Mouse (Mus musculus) splenic B cell, adult 2 months (primary cell): ENCODE measurements around the gene Gm17509.

Experiments used
- DNase-seq: peaks from one replicate; pipeline ENCODE4 v3.0.0-alpha.2; 2011; ENCODE audit warnings: low read depth, low spot score
- H3K27me3 ChIP-seq: 2 replicates; pipeline ENCODE4 v1.6.1; 2012; ENCODE audit warnings: mild to moderate bottlenecking, low read length, moderate library complexity, mixed read lengths; ENCODE audit not compliant: control insufficient read depth, poor library complexity, insufficient read depth, severe bottlenecking
- H3K36me3 ChIP-seq: 2 replicates; pipeline ENCODE4 v1.6.1; 2012; ENCODE audit warnings: mild to moderate bottlenecking, low read length, moderate library complexity, mixed read lengths; ENCODE audit not compliant: control insufficient read depth, poor library complexity, insufficient read depth, severe bottlenecking

The Gm17509 gene

DNA sequence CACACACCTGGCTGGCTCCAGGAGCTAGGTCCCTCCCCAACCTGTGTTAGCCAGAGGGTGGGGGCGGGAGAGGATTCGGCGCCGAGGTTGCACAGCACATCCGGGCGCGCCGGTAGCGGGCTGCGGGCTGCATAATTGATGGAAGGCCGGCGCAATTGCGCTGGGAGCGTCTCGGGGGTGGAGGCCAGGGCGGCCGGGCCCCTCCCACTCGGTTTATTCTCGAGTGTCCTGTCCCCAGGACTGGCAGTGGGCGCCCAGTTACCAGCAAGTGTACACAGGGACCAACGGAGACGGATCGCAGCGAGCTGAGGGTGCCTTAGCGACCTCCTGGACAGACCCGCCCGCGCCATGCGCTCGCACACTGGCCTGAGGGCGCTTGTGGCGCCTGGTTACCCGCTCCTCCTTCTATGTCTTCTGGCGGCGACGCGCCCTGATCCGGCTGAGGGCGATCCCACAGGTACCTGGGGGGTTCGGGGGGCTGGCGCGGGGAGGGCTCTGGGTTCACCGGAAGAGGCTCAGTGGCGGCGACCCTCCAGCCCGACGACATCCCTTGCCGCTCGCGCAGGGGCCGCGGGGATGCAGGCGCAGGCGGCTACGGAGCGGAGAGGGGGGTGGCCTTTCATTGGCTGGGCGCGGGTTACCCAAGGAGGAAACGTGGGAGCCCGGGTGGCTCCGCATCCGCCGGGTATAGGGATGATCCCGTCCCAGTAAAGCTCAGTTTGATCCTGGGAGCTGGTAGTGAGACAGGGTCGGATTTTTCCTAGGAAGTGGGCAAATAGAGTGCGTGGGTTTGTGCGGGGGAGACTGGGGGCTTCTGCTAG is at the start of gene Gm17509:
Gene Gm17509, minus strand, starts transcription at position 575 of the 821 bp plus-strand sequence.
- H3K27me3 ChIP-seq = peaks cover 2% of the 10 kb centered on the region
- H3K36me3 ChIP-seq = no peaks in the 10 kb centered on the region
- peak; percentile 40 for DNase-seq

DNA sequence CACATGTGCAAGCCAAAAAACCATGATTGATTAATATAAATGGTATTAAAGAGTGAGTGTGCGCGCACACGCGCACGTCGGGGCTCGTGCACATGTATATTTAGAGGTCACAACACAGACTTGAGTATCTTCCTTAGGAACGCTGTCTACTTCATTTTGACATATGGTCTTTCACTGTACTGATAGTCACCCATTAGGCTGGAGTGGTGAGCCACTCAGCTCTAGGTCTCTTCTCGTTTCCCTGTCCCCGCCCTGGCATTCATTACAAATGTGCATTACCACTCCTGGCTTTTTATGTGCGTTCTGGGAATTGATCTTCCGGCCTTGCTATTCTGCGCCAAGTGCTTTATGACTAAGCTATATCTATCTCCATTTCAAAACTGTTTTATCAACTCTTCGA is 47.1 kb upstream of the Gm17509 start:
- Histone ChIP-seq H3K36me3 (no peaks in the 10 kb centered on the region), H3K27me3 (no peaks in the 10 kb centered on the region)

DNA sequence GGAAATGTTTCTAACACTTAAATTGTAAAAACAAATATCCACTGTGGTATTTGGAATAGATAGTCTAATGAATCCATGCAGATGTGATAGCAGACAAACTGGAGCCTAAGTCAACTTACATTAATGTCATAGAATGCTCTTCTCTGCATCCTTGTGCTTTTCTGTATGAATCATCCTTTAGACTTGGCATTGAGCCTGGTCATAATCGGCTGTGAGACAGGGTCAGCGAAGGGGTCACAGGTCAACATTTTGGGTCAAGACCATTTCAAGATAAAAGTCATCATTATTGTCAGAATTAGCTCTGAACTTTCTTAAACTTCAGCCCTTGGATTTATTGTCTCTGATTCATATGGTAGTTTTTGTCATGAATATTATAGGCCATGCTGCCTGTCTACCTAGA is 45.3 kb upstream of the Gm17509 start:
- Histone ChIP-seq H3K27me3 (no peaks in the 10 kb centered on the region), H3K36me3 (no peaks in the 10 kb centered on the region)
- no peak for DNase-seq

More for the DNA sequence above, 47.1 kb upstream of the Gm17509 start:
- no peak for DNase-seq

DNA sequence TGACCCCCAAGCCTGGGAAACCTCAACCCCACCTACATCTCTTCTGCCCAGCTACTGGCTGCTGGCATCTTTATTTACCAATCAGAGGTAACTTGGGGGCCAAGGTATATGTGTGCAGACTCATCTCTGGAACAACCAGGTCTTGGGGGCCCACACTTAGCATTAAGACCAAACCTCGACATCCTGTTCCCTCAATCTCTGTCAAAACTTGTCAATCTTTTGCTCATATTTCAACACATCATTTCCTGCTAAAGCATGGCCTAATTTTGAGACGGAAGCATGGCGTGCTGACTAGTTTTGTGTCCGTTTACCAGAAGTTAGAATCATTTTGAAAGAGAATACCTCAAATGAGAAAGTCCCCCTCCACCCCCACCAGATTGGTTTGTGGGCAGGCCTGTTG is 39.8 kb upstream of the Gm17509 start:
- Histone ChIP-seq H3K27me3 (no peaks in the 10 kb centered on the region), H3K36me3 (no peaks in the 10 kb centered on the region)
- DNase-seq = no peak

DNA sequence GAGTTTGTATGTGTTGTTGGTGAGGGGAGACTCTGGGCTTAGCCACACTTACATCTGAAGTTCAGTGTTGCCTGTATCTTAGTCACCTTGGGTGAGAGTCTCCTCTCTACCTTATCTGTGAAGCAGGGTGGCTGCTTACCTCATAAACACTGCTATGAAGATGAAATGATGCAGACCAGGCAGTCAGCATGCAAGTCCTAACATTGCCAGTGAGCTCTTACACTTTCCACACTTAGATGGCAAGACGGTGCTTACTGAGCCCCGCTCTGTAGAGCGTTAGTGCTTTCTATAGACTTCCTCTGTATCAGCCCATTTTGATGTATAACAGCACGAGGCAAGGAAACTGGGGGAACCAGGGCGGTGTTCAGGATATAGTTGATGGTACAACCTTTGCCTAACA is 21.7 kb upstream of the Gm17509 start:
- DNase-seq = peak; percentile 23
- Histone ChIP-seq H3K36me3 (no peaks in the 10 kb centered on the region), H3K27me3 (no peaks in the 10 kb centered on the region)

DNA sequence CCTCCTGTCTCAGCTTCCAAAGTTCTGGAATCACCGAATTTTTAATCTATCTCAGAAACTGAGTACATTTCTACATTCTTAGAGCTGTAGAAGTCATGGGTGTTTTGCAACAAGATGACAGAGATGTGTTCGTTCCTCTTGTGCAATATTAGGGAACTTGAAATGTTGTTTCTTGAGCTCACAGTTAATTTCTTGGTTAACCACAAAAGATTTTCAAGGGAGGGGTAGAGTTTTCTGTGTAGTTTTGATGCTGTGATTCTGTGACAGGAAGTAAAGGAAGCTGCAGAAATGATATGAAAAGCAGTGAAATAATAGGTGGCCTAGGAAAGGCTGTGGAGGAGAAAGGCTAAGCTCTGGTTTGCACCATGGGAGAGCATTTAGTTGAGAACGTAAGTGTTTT is 21.2 kb upstream of the Gm17509 start:
- H3K36me3 ChIP-seq = no peaks in the 10 kb centered on the region
- H3K27me3 ChIP-seq = no peaks in the 10 kb centered on the region
- DNase-seq = peak; percentile 58

DNA sequence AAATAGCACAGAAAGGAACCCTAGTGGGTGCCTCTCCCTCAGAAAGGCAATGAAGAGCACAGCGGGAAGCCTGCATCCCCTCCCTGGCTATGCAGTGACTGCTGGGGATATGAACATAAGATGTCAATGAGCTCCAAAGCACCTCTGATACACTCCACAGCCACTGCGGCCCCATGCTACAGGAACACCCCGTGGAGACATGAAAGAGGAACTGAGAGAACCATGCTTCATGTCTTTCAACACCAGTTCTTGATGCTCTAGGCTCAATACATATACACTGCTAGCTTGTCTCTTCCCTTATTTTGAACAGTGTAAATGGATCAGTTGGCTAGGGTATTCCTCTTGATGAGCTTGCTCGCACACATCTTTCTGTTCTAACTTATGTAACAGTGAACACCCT is 16.2 kb upstream of the Gm17509 start:
- Histone ChIP-seq H3K36me3 (no peaks in the 10 kb centered on the region), H3K27me3 (no peaks in the 10 kb centered on the region)
- DNase-seq = peak; percentile 84

DNA sequence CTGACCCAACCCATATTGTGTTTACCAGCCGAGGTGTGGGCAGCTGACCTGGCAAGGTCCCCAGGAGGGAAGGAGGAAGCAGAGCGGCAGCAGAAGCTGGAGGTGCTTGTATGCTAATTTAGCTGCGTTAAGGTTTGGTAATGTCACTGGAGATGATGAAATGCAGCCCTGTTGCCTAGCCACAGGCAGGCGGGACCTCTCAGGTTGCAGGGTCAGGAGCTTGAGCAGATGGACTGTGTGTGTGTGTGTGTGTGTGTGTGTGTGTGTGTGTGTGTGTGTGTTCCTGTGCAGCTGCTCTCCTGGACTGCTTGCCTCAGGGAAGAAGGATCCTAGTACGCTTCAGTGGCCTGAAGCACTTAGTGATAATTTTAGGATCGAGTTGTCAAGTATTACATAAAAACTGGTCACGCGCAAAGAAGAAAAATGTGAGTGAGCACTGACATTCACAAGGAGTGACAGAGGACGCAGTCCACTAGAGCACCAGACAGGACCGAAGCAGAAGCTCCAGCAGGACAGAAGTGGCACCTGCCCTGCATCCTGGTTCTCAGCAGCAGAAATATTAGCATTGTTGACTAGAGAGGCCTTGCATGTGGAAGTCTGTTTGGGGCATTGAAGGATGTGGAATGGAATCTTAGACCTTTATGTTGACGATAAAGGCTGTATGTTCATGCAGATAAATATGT is 14.8 kb upstream of the Gm17509 start:
- peak; percentile 38 for DNase-seq
- Histone ChIP-seq H3K36me3 (no peaks in the 10 kb centered on the region), H3K27me3 (no peaks in the 10 kb centered on the region)

DNA sequence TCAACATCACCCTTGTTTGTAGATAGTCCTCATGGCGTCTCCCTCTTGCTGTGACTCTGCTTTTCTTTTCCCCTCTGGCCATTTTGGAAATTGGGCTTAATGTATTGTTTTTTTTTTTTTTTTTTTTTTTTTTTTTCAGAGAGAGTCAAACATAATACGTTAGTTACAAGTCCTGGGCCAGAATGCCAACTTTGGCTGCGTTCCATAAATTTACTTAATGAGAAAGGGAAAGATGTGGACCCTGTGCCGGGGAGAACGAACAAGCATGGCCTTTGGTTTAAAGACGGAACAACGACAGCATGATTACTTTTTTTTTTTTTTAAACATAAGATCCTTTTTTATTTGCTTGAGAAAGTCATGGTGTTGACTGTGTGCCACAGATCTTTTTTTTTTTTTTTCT is 13.6 kb upstream of the Gm17509 start:
- H3K27me3 ChIP-seq = no peaks in the 10 kb centered on the region
- DNase-seq = no peak

DNA sequence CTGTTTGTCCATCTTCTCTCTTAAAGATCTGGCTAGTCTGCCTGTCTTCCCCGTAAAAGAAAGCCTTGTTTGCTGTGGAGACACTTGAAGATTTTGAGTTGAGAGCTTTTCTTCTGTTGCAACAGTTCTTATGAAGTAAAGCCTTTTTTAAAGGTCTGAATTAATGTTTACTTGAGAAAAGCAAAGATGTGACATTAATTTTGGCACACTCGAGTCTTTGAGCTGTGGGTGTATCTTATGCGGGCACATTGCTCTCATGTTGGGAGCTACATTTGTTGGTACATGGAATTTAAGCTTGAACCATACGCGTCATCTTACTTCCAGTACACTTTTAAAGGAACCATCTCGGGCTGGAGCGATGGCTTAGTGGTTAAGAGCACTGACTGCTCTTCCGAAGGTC is 12.9 kb upstream of the Gm17509 start:
- Histone ChIP-seq H3K27me3 (no peaks in the 10 kb centered on the region), H3K36me3 (no peaks in the 10 kb centered on the region)
- no peak for DNase-seq

More for the DNA sequence above, 13.6 kb upstream of the Gm17509 start:
- H3K36me3 ChIP-seq = no peaks in the 10 kb centered on the region

DNA sequence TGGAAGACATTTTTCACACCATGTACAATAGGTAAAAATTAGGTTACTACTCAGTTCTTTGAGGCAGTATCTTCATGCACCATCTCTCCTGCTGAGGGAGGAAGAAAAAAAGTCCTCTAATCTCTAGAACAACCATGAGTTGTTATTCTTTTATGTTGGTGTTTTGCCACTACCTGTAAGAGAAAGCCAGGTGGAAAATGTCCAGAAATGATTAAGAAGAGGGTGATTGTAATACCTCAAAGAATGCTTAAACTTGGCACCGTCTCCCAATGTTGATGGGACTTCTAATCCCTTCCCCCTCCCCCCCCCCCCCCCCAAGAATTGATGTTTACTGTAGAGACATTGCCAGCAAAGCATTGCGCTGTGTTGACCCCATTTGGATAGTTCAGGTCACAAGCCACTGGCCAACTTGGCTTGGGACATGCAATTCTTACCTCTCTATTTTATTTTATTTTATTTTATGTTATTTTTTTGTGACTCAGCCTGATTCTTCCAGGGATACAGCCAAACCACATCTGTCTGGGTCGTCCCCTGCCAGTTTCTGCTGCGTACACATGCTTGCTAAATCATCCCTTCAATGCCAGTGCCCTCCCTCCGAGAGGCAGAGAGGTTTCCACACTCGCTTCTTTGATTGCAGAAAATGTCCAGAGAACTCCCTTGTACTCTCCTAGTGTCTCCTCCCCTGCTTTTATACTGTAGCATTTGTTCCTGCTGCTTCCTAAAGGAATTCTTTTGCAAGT is 9.7 kb upstream of the Gm17509 start:
- H3K27me3 ChIP-seq = no peaks in the 10 kb centered on the region
- DNase-seq = no peak
- no peaks in the 10 kb centered on the region for H3K36me3 ChIP-seq

DNA sequence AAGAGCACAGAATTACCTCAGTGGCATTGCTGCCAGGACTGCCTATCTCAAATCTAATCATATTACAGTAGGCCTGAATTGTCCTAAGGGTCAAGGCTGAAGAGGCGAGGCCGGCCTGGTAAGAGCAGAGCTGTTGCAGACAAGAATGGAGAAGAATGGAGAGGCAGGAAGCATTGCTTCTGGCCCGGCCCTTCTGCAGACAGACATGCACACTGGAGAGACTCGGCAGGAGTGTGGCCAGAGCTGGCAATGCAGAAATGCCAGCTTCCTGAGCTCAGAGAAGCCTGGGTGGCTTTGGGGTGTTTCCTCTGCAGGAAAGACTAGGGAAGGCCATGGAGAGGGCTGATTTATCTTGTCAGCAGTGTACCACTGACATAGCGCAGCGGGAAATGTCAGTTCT is 4.7 kb upstream of the Gm17509 start:
- Histone ChIP-seq H3K36me3 (no peaks in the 10 kb centered on the region), H3K27me3 (peaks cover 2% of the 10 kb centered on the region)
- DNase-seq = no peak

DNA sequence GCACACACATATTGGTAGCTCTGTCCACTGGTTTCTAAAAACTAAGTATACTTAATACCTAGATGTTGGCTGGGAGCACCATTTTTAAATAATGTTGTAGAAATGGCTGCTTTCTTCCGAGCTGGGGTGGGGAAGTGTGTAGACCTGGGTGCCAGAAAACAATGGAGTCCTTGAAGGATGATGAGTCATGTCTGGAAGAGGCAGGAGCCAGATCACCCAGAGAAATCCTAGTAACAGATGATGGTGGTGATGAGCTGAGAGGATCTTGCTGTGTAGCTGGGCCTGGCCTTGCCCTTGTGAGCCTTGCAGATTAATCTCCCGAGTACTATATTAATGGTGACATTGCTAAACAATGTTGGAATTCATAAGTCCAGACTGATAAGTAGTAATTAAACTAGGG is 4.0 kb upstream of the Gm17509 start:
- no peak for DNase-seq
- peaks cover 2% of the 10 kb centered on the region for H3K27me3 ChIP-seq
- no peaks in the 10 kb centered on the region for H3K36me3 ChIP-seq

DNA sequence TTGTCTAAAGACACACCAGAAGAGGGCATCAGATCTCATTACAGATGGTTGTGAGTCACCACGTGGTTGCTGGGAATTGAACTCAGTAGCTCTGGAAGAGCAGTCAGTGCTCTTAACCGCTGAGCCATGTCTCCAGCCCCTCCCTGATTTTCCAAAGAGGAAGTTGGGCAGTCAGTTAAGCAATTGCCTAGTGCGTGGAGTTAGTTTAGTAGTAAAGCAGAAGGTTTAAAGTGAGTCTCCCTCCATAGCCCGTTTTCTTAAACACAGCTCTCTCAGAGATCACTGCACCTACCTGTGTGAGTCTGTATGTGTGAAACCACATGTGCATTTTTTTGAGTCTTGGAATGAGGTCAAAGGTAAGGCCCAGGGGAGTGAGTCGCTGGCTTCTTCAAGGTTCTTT is 2.2 kb upstream of the Gm17509 start:
- peak; percentile 23 for DNase-seq
- Histone ChIP-seq H3K27me3 (peaks cover 2% of the 10 kb centered on the region), H3K36me3 (no peaks in the 10 kb centered on the region)
